Mouse (Mus musculus): Measurements from ENCODE around the gene Igsf8. TPM values are rescaled to one million over a fixed set of nuclear protein-coding genes. Genes with fewer than 3 reads are reported as not detected.

Gene Igsf8
- polyA plus RNA-seq, 1 experiment = not detected

GRCm38 (mm10) chr1:172352453-172352852, 91.0 kb downstream of the Igsf8 start:
- 90% methylated on average over 3 of the region's 3 CpGs for WGBS
- Histone ChIP-seq H3K4me3 (ENCODE audit: insufficient read depth, low read depth, low read length) (no peak overlapping the region), H3K4me1 (ENCODE audit: control insufficient read depth, insufficient read depth, low read length) (peaks cover 12% of the 10 kb centered on the region), H3K27ac (ENCODE audit: insufficient read depth, low read depth, low read length) (no peak overlapping the region)
- TF ChIP-seq CTCF (IDR thresholded peaks at IDR 0.05; ENCODE audit: insufficient read depth, low read depth, low read length) (no peak), POLR2A (IDR thresholded peaks at IDR 0.05; ENCODE audit: insufficient read depth, low read depth, low read length) (no peak)

- TF ChIP-seq CTCF (IDR thresholded peaks at IDR 0.05; ENCODE audit: insufficient read depth, low read depth, low read length) (no peak), POLR2A (IDR thresholded peaks at IDR 0.05; ENCODE audit: insufficient read depth, low read depth, low read length) (no peak)
- Histone ChIP-seq H3K27ac (ENCODE audit: insufficient read depth, low read depth, low read length) (no peak overlapping the region), H3K4me1 (ENCODE audit: control insufficient read depth, insufficient read depth, low read length) (peaks cover 11% of the 10 kb centered on the region), H3K4me3 (ENCODE audit: insufficient read depth, low read depth, low read length) (no peak overlapping the region)
- 56% methylated on average over 3 of the region's 3 CpGs for WGBS
Measured at GRCm38 (mm10) chr1:172355336-172355735, 93.9 kb downstream of the Igsf8 start.

DNA sequence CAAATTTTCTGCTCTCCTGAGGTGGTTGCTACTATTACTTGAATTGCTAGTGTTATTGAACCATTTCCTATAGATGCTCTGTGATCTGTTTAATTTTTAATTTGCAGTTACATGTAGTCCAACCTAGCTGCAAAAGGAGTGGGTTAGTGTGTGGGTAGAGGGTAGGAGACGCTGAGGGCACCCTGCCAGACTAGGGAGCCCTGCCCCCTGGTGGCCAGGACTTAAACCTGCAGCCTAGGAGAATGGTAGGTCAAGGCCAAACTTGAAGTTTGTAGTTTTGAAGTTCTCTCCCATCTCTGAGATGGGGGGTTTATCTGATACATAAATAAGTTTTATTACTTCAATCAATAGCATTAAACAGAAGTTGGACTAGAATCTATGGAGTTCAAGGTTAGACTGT, 96.1 kb downstream of the Igsf8 start:
- no peak overlapping the region for H3K4me3 ChIP-seq (ENCODE audit: insufficient read depth, low read depth, low read length)
- H3K27ac ChIP-seq (ENCODE audit: insufficient read depth, low read depth, low read length) = 0 out of 2 replicates have a peak overlapping the region, but pooled peaks have one; percentile 42
- H3K4me1 ChIP-seq (ENCODE audit: control insufficient read depth, insufficient read depth, low read length) = peaks cover 6% of the 10 kb centered on the region
- 0% methylated on average over 1 of the region's 1 CpGs for WGBS
- TF ChIP-seq CTCF (IDR thresholded peaks at IDR 0.05; ENCODE audit: insufficient read depth, low read depth, low read length) (peak; percentile 73), POLR2A (IDR thresholded peaks at IDR 0.05; ENCODE audit: insufficient read depth, low read depth, low read length) (no peak)

DNA sequence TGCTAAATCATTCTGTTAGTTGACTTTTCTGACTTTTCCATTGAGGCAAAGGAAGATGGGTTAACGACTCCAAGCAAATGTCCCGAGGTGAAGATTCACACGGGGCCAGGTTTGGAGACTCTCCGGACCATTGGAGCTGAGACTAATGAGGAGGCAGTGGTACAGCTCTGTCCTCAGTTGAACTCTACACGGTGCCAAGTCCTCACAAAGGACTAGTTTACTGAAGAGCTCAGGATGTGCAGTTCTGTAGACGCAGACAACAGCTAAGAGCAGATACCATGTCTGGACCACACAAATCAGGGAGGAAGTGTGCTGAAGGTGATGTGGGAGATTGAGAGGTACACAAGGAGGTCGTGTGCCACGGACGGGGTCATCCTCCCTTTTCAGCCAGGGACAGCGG, 96.9 kb downstream of the Igsf8 start:
- Histone ChIP-seq H3K27ac (ENCODE audit: insufficient read depth, low read depth, low read length) (peak overlapping the region; percentile 69; the same call in 1 of the 2 replicates), H3K4me1 (ENCODE audit: control insufficient read depth, insufficient read depth, low read length) (peaks cover 6% of the 10 kb centered on the region), H3K4me3 (ENCODE audit: insufficient read depth, low read depth, low read length) (no peak overlapping the region)
- no peak for TF ChIP-seq POLR2A (IDR thresholded peaks at IDR 0.05; ENCODE audit: insufficient read depth, low read depth, low read length)
- TF ChIP-seq CTCF (IDR thresholded peaks at IDR 0.05; ENCODE audit: insufficient read depth, low read depth, low read length) = no peak
- 42% methylated on average over 10 of the region's 10 CpGs for WGBS

GRCm38 (mm10) chr1:172364684-172365083, 103.2 kb downstream of the Igsf8 start:
- 6% methylated on average over 6 of the region's 6 CpGs for WGBS
- H3K27ac ChIP-seq (ENCODE audit: insufficient read depth, low read depth, low read length) = no peak overlapping the region
- H3K4me1 ChIP-seq (ENCODE audit: control insufficient read depth, insufficient read depth, low read length) = 0 out of 2 replicates have a peak, but pooled peaks cover 2% of the 10 kb centered on the region
- TF ChIP-seq CTCF (IDR thresholded peaks at IDR 0.05; ENCODE audit: insufficient read depth, low read depth, low read length) (peak; percentile 65; the same call in 1 of the 2 replicates), POLR2A (IDR thresholded peaks at IDR 0.05; ENCODE audit: insufficient read depth, low read depth, low read length) (no peak)
- no peak overlapping the region for H3K4me3 ChIP-seq (ENCODE audit: insufficient read depth, low read depth, low read length)

- Histone ChIP-seq H3K27ac (ENCODE audit: insufficient read depth, low read depth, low read length) (no peak overlapping the region), H3K4me3 (ENCODE audit: insufficient read depth, low read depth, low read length) (no peak overlapping the region), H3K4me1 (ENCODE audit: control insufficient read depth, insufficient read depth, low read length) (0 out of 2 replicates have a peak, but pooled peaks cover 2% of the 10 kb centered on the region)
- 32% methylated on average over 23 of the region's 23 CpGs for WGBS
- TF ChIP-seq CTCF (IDR thresholded peaks at IDR 0.05; ENCODE audit: insufficient read depth, low read depth, low read length) = peak; percentile 17; the same call in 1 of the 2 replicates
- no peak for TF ChIP-seq POLR2A (IDR thresholded peaks at IDR 0.05; ENCODE audit: insufficient read depth, low read depth, low read length)
Measured at GRCm38 (mm10) chr1:172368768-172369418, 107.5 kb downstream of the Igsf8 start.

Other genes starting within 250 kb of the Igsf8 start
- gene Vangl2, start 233.2 kb upstream of the Igsf8 start, polyA plus RNA-seq (2012; ENCODE audit: insufficient read depth, insufficient read length, low replicate concordance, missing spikeins) = not detected in 2 replicates
- gene Nhlh1, start 204.1 kb upstream of the Igsf8 start, polyA plus RNA-seq (2012; ENCODE audit: insufficient read depth, insufficient read length, low replicate concordance, missing spikeins) = not detected in 2 replicates
- gene Copa, start 179.1 kb upstream of the Igsf8 start, polyA plus RNA-seq (2012; ENCODE audit: insufficient read depth, insufficient read length, low replicate concordance, missing spikeins) = 120 and 157 TPM in 2 replicates
- 196 TPM in 1 of 2 replicates, not detected in the other for gene Ncstn, start 178.8 kb upstream of the Igsf8 start, polyA plus RNA-seq (2012; ENCODE audit: insufficient read depth, insufficient read length, low replicate concordance, missing spikeins)
- 478 TPM in 1 of 2 replicates, not detected in the other for gene Pex19, start 134.9 kb upstream of the Igsf8 start, polyA plus RNA-seq (2012; ENCODE audit: insufficient read depth, insufficient read length, low replicate concordance, missing spikeins)
- gene Dcaf8, start 113.6 kb upstream of the Igsf8 start, polyA plus RNA-seq (2012; ENCODE audit: insufficient read depth, insufficient read length, low replicate concordance, missing spikeins) = 96.2 TPM in 1 of 2 replicates, not detected in the other
- 189 TPM in 1 of 2 replicates, not detected in the other for gene Pea15a, start 54.8 kb upstream of the Igsf8 start, polyA plus RNA-seq (2012; ENCODE audit: insufficient read depth, insufficient read length, low replicate concordance, missing spikeins)
- gene Casq1, start 41.8 kb upstream of the Igsf8 start, polyA plus RNA-seq (2012; ENCODE audit: insufficient read depth, insufficient read length, low replicate concordance, missing spikeins) = not detected in 2 replicates
- gene Atp1a4, start 3.2 kb upstream of the Igsf8 start, polyA plus RNA-seq (2012; ENCODE audit: insufficient read depth, insufficient read length, low replicate concordance, missing spikeins) = not detected in 2 replicates
- 130 and 318 TPM in 2 replicates for gene Atp1a2, start 36.4 kb downstream of the Igsf8 start, polyA plus RNA-seq (2012; ENCODE audit: insufficient read depth, insufficient read length, low replicate concordance, missing spikeins)
- gene Kcnj9, start 67.7 kb downstream of the Igsf8 start, polyA plus RNA-seq (2012; ENCODE audit: insufficient read depth, insufficient read length, low replicate concordance, missing spikeins) = not detected in 2 replicates
- gene Kcnj10, start 79.6 kb downstream of the Igsf8 start, polyA plus RNA-seq (2012; ENCODE audit: insufficient read depth, insufficient read length, low replicate concordance, missing spikeins) = 93.5 and 169 TPM in 2 replicates
- gene Pigm, start 114.9 kb downstream of the Igsf8 start, polyA plus RNA-seq (2012; ENCODE audit: insufficient read depth, insufficient read length, low replicate concordance, missing spikeins) = not detected in 2 replicates
- gene Slamf9, start 213.7 kb downstream of the Igsf8 start, polyA plus RNA-seq (2012; ENCODE audit: insufficient read depth, insufficient read length, low replicate concordance, missing spikeins) = not detected in 2 replicates
- gene Igsf9, start 220.1 kb downstream of the Igsf8 start, polyA plus RNA-seq (2012; ENCODE audit: insufficient read depth, insufficient read length, low replicate concordance, missing spikeins) = not detected in 2 replicates
- gene Tagln2, start 238.4 kb downstream of the Igsf8 start, polyA plus RNA-seq (2012; ENCODE audit: insufficient read depth, insufficient read length, low replicate concordance, missing spikeins) = not detected in 2 replicates